Mouse (Mus musculus) CH12.LX (cell line): ENCODE data around the gene Cdk8.

Experiments
- CHD1 ChIP-seq: IDR thresholded peaks from 2 replicates; pipeline ENCODE4 v1.6.1; 2012; ENCODE audit warnings: low read depth, low read length, improper control_type of control experiment, inconsistent platforms
- CTCF ChIP-seq, 2 experiments: IDR thresholded peaks in 1 of 2; conservative IDR thresholded peaks in 1 of 2; 2 replicates each; pipeline ENCODE4 v1.5.1; 2011 to 2012; ENCODE audit warnings: low read depth in 2 of 2, low read length in 2 of 2, improper control_type of control experiment in 1 of 2, inconsistent platforms in 1 of 2, mild to moderate bottlenecking in 1 of 2, moderate library complexity in 1 of 2
- EP300 ChIP-seq: IDR thresholded peaks from 2 replicates; pipeline ENCODE4 v1.6.1; 2011; ENCODE audit warnings: low read length, improper control_type of control experiment
- MAFK ChIP-seq: IDR thresholded peaks from 2 replicates; pipeline ENCODE4 v1.6.1; 2011; ENCODE audit warnings: low read length, improper control_type of control experiment; ENCODE audit not compliant: insufficient replicate concordance
- MAX ChIP-seq: IDR thresholded peaks from 2 replicates; pipeline ENCODE4 v1.6.1; 2011; ENCODE audit warnings: low read length, improper control_type of control experiment
- MAZ ChIP-seq: IDR thresholded peaks from 2 replicates; pipeline ENCODE4 v1.6.1; 2012; ENCODE audit warnings: low read depth, mild to moderate bottlenecking, inconsistent platforms, low read length, improper control_type of control experiment, moderate library complexity
- POLR2A ChIP-seq: IDR thresholded peaks from 2 replicates; pipeline ENCODE4 v1.6.1; 2011; ENCODE audit warnings: low read depth, mild to moderate bottlenecking, improper control_type of control experiment, low read length
- POLR2AphosphoS2 ChIP-seq: IDR thresholded peaks from 2 replicates; pipeline ENCODE4 v1.6.1; 2011; ENCODE audit warnings: low read depth, low read length, improper control_type of control experiment
- RAD21 ChIP-seq: IDR thresholded peaks from 2 replicates; pipeline ENCODE4 v1.6.1; 2011; ENCODE audit warnings: low read depth, mild to moderate bottlenecking, low read length, improper control_type of control experiment, moderate library complexity
- RCOR1 ChIP-seq: conservative IDR thresholded peaks from 2 replicates; pipeline ENCODE4 v1.6.1; 2012; ENCODE audit warnings: low read depth, mild to moderate bottlenecking, inconsistent platforms, low read length, improper control_type of control experiment
- SMC3 ChIP-seq: IDR thresholded peaks from 2 replicates; pipeline ENCODE4 v1.6.1; 2011; ENCODE audit warnings: low read depth, low read length, improper control_type of control experiment
- ZC3H11A ChIP-seq: IDR thresholded peaks from 2 replicates; pipeline ENCODE4 v1.6.1; 2012; ENCODE audit warnings: low read depth, mild to moderate bottlenecking, inconsistent platforms, low read length, improper control_type of control experiment
- ZKSCAN1 ChIP-seq: IDR thresholded peaks from 2 replicates; pipeline ENCODE4 v1.6.1; 2012; ENCODE audit warnings: low read depth, inconsistent platforms, low read length, improper control_type of control experiment, borderline replicate concordance
- ZNF384 ChIP-seq: IDR thresholded peaks from 2 replicates; pipeline ENCODE4 v1.6.1; 2012; ENCODE audit warnings: low read depth, low read length, improper control_type of control experiment, inconsistent platforms

GRCm38 (mm10) chr5:146314538-146314937 lies 83.5 kb downstream of the Cdk8 start:
- TF ChIP-seq CHD1: no peak
- TF ChIP-seq POLR2AphosphoS2: no peak
- no peak for TF ChIP-seq ZC3H11A
- TF ChIP-seq POLR2A: no peak
- no peak for TF ChIP-seq RAD21
- no peak for TF ChIP-seq CTCF (conservative IDR thresholded peaks at IDR 0.05 in 1 of 2, IDR thresholded peaks at IDR 0.05 in 1 of 2; ENCODE audit: low read depth in 2 of 2, low read length in 2 of 2)
- no peak for TF ChIP-seq MAX
- TF ChIP-seq MAFK: no peak
- TF ChIP-seq ZNF384: no peak
- no peak for TF ChIP-seq SMC3
- no peak for TF ChIP-seq ZKSCAN1
- no peak for TF ChIP-seq EP300
- TF ChIP-seq MAZ: no peak
- TF ChIP-seq RCOR1: no peak
